Mouse (Mus musculus): Measurements from ENCODE around the gene Sel1l.

DNA sequence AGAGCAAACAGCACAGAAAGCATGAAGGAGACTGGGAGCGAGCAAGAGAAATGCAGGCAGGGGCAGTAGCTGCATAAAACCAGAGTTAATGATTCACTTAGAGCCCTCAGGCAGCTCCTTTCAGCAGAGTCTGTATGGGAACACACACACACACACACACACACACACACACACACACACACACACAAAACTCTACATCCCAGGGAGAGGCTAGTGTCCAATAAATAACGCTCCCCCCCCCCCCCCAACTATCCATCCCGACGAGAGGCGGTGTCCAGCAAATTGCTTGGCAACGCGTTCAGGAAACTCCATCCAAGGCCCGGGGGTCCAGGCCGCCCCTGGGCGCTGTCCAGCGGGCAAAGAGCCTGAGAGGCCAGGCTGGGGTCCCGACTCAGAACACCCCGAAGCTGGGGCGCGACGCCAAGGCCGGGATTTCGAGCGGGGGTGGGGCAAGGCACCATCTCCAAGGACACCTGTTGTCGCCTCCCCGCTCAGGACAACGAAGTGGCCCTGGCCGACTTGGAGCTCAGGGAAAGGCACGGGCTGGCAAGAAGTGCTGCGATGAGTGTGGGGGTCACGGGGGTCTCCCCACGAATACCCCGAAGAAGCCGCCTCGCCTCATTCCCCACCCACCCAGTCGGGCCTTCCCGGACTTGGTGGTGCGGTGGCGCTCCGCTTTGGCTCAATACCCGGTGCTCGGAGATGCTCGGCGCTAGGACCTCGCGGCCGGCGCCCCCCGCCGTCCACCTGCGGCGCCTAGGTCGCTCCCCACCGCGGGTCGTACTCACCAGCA lies 70.5 kb downstream of the Sel1l start:
- TF ChIP-seq POLR2A (IDR thresholded peaks at IDR 0.05; ENCODE audit: borderline replicate concordance, low read depth, low read length), result no peak
- no peak for TF ChIP-seq CTCF (IDR thresholded peaks at IDR 0.05; ENCODE audit: low read depth, low read length)

All from bone marrow macrophage, adult 2 months (primary cell).